Mouse (Mus musculus): Measurements from ENCODE around the gene Hist2h2be.
"Not testable (repeated sequence)": the region's sequence is repeated elsewhere in the genome, so short reads cannot be mapped to it uniquely, and the experiment has no call there.

Hist2h2be gene

GRCm38 (mm10) chr3:96220765-96221639, at the start of gene Hist2h2be, which contains the start of gene Hist2h2ac:
Hist2h2be (plus strand) TSS chr3:96221119.
Hist2h2ac (minus strand) TSS chr3:96220880.
- DNase-seq (ENCODE audit: low spot score in 2 of 2) = peak; percentile 89 to 94

DNA sequence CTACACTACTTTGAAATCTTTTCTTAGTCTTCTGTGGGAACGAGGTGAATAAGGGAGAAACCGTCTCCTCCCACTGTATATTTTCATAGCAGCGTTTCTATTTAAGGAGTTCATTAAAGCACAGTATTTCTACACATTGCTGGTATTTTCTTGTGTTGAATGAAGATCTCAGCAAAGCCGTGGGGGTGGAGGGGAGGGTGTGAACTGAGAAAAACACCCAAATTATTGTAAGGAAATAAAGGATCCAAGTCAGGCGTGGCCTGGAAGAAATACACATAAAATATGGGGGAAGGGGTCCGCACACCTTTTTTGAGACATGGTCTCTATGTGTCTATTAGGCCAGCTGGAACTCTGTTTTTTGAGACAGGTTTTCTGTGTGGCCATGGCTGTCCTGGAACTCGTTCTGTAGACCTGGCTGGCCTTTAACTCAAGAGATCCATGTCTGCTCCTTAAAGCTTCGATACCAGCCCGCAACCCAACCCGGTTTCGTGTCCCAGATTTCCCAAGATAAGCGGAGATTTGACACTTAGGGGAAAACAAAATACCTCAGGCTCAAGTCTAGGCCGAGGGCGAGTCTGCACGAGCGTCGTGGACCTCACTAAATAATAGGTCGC, 49.2 kb upstream of the Hist2h2be start:
- peak in 1 of 2 experiments; percentile 46 for DNase-seq (ENCODE audit: low spot score in 2 of 2)

DNA sequence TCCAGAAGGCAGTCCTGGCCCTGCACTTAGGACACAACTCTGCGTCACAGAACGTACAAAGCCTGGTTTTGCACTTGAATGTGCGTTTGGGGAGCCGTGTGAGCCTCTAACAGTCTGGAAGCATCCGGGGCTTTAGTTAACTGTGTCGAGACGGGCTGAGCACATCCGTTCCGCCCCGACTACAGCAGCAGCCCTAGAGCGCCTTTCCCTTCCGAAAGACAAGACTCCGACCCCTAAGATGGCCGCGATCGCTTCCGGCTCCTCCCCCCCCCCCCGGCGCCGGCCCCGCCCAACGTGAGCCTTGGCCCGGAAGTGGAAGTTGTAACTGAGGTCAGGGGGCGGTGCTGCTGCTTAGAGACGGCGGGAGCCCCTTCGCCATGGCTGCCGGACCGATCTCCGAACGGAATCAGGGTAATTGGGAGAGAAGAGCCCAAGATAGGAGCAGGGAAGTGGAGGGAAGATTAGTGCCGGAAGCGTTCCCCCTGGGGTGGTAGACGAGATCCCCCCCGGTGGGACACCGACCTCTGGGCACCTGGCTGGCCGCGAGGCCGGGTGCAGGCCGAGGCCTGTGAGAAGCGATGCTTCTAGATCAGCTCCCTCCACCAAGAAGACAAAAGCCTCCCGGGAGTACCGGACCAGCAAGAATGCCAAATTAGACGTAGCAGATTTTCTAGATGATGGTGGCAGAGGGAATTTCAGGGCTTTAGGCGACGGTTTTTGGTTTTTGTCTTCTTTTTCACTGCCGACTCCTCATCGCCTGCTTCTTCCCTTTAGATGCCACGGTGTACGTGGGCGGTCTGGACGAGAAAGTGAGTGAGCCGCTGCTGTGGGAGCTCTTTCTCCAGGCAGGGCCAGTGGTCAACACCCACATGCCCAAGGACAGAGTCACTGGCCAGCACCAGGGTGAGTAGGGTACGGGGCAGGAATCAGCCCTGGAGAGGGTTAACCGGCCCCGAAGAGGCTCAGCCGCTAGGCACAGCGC, 48.4 kb upstream of the Hist2h2be start, which contains the start of gene Sf3b4:
TSS of gene Sf3b4 (plus strand) at position 136 of the 982 bp plus-strand sequence.
- peak; percentile 70 to 85 for DNase-seq (ENCODE audit: low spot score in 2 of 2)

- DNase-seq (ENCODE audit: low spot score in 2 of 2) = no peak
These were observed 47.7 kb upstream of the Hist2h2be start for GRCm38 (mm10) chr3:96173185-96173584.

DNA sequence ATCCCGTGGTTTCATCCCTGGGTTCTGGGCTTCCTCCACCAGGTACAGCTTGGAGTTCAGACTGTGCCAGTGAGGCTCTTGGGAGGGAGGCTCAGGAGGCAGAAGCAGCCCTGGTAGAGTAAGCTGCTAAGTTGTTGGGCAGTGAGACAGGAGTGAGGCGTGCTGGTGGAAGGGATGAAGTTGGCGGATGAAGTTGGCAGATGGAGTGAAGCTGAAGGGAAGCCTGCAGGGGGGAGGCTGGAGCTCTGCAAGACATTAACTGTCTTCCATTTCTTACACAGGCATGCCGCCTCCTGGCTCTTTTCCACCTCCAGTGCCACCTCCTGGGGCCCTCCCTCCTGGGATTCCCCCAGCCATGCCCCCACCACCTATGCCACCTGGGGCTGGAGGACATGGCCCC, 46.9 kb upstream of the Hist2h2be start:
- not testable (repeated sequence) for DNase-seq (ENCODE audit: low spot score in 2 of 2)

- DNase-seq (ENCODE audit: low spot score in 2 of 2) = no peak
These were observed 45.7 kb upstream of the Hist2h2be start for GRCm38 (mm10) chr3:96175251-96175650.

DNA sequence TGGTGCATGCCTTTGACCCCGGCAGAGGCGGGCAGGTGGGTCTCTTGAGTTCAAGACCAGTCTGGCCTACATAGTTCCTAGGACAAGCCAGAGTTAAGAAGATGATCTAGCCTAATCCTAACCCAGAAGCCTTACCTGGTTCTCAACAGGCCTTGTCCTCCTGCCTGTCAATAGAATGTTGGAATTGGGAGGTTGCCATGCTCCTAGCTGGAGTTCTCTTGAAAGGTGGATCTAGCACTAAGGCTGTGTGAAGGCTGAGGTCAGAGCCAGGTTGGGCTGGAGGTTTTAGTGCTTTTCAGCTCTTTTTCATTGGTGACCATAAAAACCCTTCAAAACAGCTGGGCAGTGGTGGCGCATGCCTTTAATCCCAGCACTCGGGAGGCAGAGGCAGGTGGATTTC, 42.5 kb upstream of the Hist2h2be start:
- DNase-seq (ENCODE audit: low spot score in 2 of 2) = no peak

GRCm38 (mm10) chr3:96178902-96179301, 42.0 kb upstream of the Hist2h2be start:
- DNase-seq (ENCODE audit: low spot score in 2 of 2) = no peak

- DNase-seq (ENCODE audit: low spot score in 2 of 2) = no peak
These were observed 41.4 kb upstream of the Hist2h2be start for GRCm38 (mm10) chr3:96179531-96179930.

DNA sequence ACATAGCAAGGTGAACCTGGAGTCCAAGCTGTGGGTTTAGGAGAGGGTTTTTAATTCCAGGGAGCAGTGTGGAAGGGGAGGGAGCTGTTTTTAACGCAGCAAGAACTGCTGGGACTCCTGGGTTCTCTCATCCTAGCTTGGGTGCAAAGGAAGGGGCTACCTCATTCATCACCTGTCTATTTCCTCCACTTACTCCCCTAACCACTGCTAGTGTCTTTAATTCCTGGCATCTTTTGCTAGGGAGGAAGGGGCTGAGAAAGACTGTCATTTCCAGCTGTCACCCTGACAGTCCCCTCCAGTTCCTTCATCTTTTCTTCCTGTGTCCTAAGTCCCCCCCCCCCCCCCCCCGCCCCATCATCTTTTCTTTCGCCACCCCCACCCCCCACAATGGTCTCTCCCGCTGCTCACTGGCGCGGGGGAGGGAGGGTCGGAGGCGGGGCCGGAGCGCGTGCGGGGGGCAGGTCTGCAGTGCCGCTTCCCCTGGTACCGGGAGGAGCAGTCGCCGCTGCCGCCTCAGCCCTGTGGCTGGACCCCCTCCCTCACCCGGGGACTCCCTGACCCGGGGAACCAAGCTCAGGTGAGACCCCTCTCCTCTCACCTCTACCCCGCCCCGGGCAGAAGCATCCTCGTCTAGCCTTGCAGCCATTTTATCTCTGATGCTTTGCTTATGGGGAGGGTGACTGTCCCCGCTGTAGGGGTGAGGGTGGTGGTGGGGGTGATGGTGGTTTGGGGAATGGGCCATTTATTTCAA, 40.0 kb upstream of the Hist2h2be start, which contains the start of gene Sv2a:
TSS of gene Sv2a (plus strand) at position 425 of the 751 bp plus-strand sequence.
- peak in 1 of 2 experiments; percentile 72 for DNase-seq (ENCODE audit: low spot score in 2 of 2)

GRCm38 (mm10) chr3:96181510-96182381, 39.2 kb upstream of the Hist2h2be start:
- peak in 1 of 2 experiments; percentile 47 for DNase-seq (ENCODE audit: low spot score in 2 of 2)

- DNase-seq (ENCODE audit: low spot score in 2 of 2) = peak in 1 of 2 experiments; percentile 48
These were observed 38.5 kb upstream of the Hist2h2be start for GRCm38 (mm10) chr3:96182382-96182776.

DNA sequence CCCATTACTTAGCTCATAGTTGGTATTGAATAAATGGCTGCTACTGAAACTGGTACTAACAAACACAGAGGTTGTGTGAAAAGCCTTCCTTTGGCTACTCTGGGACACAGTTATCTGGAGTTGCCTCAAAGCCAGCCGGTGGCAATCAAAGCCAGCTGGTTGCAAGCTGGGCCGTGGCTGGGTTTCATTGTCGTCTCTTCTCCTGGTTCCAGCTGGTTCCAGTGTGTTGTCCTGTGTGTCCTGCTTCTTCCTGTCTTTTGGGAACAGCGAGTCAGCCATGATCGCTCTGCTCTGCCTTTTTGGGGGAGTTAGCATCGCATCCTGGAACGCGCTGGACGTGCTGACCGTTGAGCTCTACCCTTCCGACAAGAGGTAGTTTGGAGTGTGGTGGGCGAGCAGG, 27.9 kb upstream of the Hist2h2be start:
- DNase-seq (ENCODE audit: low spot score in 2 of 2) = no peak

GRCm38 (mm10) chr3:96194966-96195365, 26.0 kb upstream of the Hist2h2be start:
- no peak for DNase-seq (ENCODE audit: low spot score in 2 of 2)

- DNase-seq (ENCODE audit: low spot score in 2 of 2) = no peak
These were observed 25.2 kb upstream of the Hist2h2be start for GRCm38 (mm10) chr3:96195616-96196313.

- DNase-seq (ENCODE audit: low spot score in 2 of 2) = no peak
These were observed 24.3 kb upstream of the Hist2h2be start for GRCm38 (mm10) chr3:96196437-96197128.

DNA sequence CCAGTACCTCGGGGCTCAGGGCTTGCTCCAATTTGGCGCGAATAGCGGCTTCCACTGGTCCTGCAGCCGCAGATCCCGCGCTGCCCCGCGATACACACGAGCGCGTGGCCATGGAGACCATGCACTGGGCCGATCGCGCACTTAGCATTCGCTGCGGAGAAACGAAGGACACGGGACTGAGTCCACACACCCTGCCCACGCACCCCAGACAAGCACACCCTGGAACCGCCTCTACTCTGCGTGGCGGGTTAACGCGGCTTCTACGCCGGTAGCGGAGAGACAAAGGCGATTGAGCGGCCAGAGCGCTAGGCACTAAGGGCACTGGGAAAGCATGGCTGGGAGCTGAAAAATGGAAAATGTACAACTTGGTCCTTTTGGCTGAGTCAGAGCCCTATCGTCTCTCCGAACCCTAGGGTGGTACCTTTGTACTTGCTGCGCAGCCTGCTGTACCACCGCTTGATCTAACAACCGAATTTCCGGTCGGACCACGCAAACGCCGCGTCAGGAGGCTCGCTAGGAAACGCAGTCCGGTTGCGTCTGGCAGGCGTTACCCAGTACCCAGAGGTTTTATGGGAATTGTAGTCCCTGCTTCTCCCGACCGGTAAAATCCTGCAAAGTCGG, 23.7 kb upstream of the Hist2h2be start:
- DNase-seq (ENCODE audit: low spot score in 2 of 2) = peak; percentile 86 to 94

DNA sequence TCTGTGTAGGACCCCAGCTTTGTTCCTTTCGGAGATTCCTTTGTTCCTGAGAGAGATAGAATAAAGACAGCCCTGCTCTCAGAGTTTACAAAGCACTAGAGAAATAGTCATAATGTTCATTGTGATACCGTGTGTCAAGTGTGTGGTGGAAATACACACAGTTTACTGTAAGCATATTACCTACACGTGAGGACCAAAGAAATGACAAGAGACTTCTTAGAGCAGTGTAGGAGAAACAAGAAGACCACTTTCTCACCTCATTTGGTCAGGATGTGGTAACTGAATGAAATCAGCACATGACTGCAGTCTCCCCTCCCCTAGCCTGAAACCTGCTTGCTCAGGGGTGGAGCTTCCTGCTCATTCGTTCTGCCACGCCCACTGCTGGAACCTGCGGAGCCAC, 22.7 kb upstream of the Hist2h2be start:
- DNase-seq (ENCODE audit: low spot score in 2 of 2) = no peak
